42 mouse cellular contexts compared by ENCODE assay signal in genomic region chr6:48836146-48836545, GRCm38 (mm10). TPM values are rescaled to one million over a fixed set of nuclear protein-coding genes. Genes with fewer than 3 reads are reported as not detected.
"Had no signal": no experiment of that assay in that cellular context is flagged by ENCODE, and none has a peak within 500 bp of the region (broad histone marks: within the 10 kb centered on the region; RNA-seq: fewer than 3 reads in every experiment).

No protein-coding gene starts in this region.

- H3K9me3 ChIP-seq: limb, embryonic 10.5 days; limb, embryonic 12.5 days; limb, embryonic 13.5 days; limb, embryonic 15.5 days; liver, embryonic 12.5 days; liver, embryonic 13.5 days; liver, embryonic 15.5 days; lung, embryonic 15.5 days; midbrain, embryonic 10.5 days; midbrain, embryonic 12.5 days; midbrain, embryonic 13.5 days; midbrain, embryonic 15.5 days had no signal

- H3K9ac ChIP-seq: limb, embryonic 12.5 days; limb, embryonic 13.5 days; limb, embryonic 15.5 days; liver, embryonic 12.5 days; liver, embryonic 13.5 days; liver, embryonic 14.5 days; liver, embryonic 15.5 days; liver, postnatal 0 days; lung, embryonic 14.5 days; lung, embryonic 15.5 days; midbrain, embryonic 12.5 days; midbrain, embryonic 13.5 days; midbrain, embryonic 15.5 days had no signal

- H3K4me3 ChIP-seq: limb, embryonic 10.5 days; limb, embryonic 12.5 days; limb, embryonic 13.5 days; limb, embryonic 15.5 days; liver, embryonic 12.5 days; liver, embryonic 13.5 days; liver, embryonic 15.5 days; lung, embryonic 15.5 days; megakaryocyte, embryonic 14.5 days; midbrain, embryonic 10.5 days; midbrain, embryonic 12.5 days; midbrain, embryonic 13.5 days; midbrain, embryonic 15.5 days; myocyte had no signal

- H3K27me3 ChIP-seq: limb, embryonic 12.5 days; limb, embryonic 13.5 days; limb, embryonic 15.5 days; liver, embryonic 12.5 days; liver, embryonic 13.5 days; liver, embryonic 15.5 days; lung, embryonic 15.5 days; midbrain, embryonic 12.5 days; midbrain, embryonic 13.5 days; midbrain, embryonic 15.5 days had no signal

- ATAC-seq: liver, embryonic 12.5 days; liver, postnatal 0 days; lung, postnatal 0 days; midbrain, embryonic 13.5 days; midbrain, embryonic 15.5 days; midbrain, embryonic 16.5 days had no signal

- H3K4me2 ChIP-seq: limb, embryonic 12.5 days; limb, embryonic 13.5 days; limb, embryonic 15.5 days; liver, embryonic 11.5 days; liver, embryonic 12.5 days; liver, embryonic 13.5 days; liver, embryonic 15.5 days; lung, embryonic 14.5 days; lung, embryonic 15.5 days; midbrain, embryonic 11.5 days; midbrain, embryonic 12.5 days; midbrain, embryonic 13.5 days; midbrain, embryonic 15.5 days had no signal

- DNase-seq: left cerebral cortex, postnatal 4 days; liver; liver, embryonic 13.5 days; liver, postnatal 0 days; lung, adult 18-20 months; lung, adult 2 months; lung, embryonic 14.5 days; lung, postnatal 10 days; lung, postnatal 14 days; lung, postnatal 36 days; lung, postnatal 4 days; midbrain, embryonic 14.5 days had no signal

- H3K27ac ChIP-seq: limb, embryonic 10.5 days; limb, embryonic 12.5 days; limb, embryonic 13.5 days; limb, embryonic 15.5 days; liver, embryonic 12.5 days; liver, embryonic 13.5 days; liver, embryonic 14.5 days; liver, embryonic 15.5 days; lung, embryonic 15.5 days; macrophage; midbrain, embryonic 10.5 days; midbrain, embryonic 12.5 days; midbrain, embryonic 13.5 days; midbrain, embryonic 15.5 days had no signal

RNA-seq across cellular contexts. Expression of gene Aoc1, which starts 36.5 kb away (rescaled TPM):
- total RNA-seq: left cerebral cortex, postnatal 10 days; left cerebral cortex, postnatal 14 days; left cerebral cortex, postnatal 25 days; left cerebral cortex, postnatal 36 days; left cerebral cortex, postnatal 4 days; megakaryocyte, adult 5-6 weeks; megakaryocyte-erythroid progenitor cell, adult 5-6 weeks; midbrain, postnatal 0 days; monocyte, adult 5-6 weeks had no signal
- polyA plus RNA-seq: limb, embryonic 10.5 days; limb, embryonic 11.5 days; limb, embryonic 12.5 days; limb, embryonic 13.5 days; limb, embryonic 15.5 days; liver, embryonic 11.5 days; liver, embryonic 12.5 days; liver, embryonic 13.5 days; liver, embryonic 14.5 days; liver, embryonic 15.5 days; lung, embryonic 14.5 days; lung, embryonic 16.5 days; macrophage; midbrain, embryonic 10.5 days; midbrain, embryonic 11.5 days; midbrain, embryonic 12.5 days; midbrain, embryonic 13.5 days; midbrain, embryonic 14.5 days; midbrain, embryonic 15.5 days; midbrain, embryonic 16.5 days; myocyte; neural tube, embryonic 11.5 days had no signal
